In genomic region chr6:115792691-115793215, GRCm38 (mm10) we compare ENCODE assay signal across 10 mouse cellular contexts. TPM values are rescaled to one million over a fixed set of nuclear protein-coding genes. Genes with fewer than 3 reads are reported as not detected.
DNase-seq lines count a peak whose midpoint lies in the region; ATAC-seq lines count a peak whose summit lies in the region.
"Had no signal": no experiment of that assay in that cellular context is flagged by ENCODE, and none has a peak within 500 bp of the region (broad histone marks: within the 10 kb centered on the region; RNA-seq: fewer than 3 reads in every experiment).

No protein-coding gene starts in this region.

- ATAC-seq in embryonic facial prominence, embryonic 13.5 days (ENCODE audit: insufficient number of reproducible peaks, insufficient read depth, low FRiP score, low TSS enrichment, low read depth): peak; percentile 17; the same call in 1 of the 2 replicates
- no peak for ATAC-seq in kidney, embryonic 14.5 days (ENCODE audit: low FRiP score, low TSS enrichment)

- H3K27me3 ChIP-seq in embryonic facial prominence, embryonic 13.5 days: no peaks in the 10 kb centered on the region
- H3K27me3 ChIP-seq in embryonic facial prominence, embryonic 10.5 days (replicated peaks; ENCODE audit: low read depth, poor library complexity, severe bottlenecking): no peaks in the 10 kb centered on the region
- no peaks in the 10 kb centered on the region for H3K27me3 ChIP-seq in kidney, embryonic 14.5 days (ENCODE audit: control insufficient read depth, insufficient read depth, low read length)
- H3K27me3 ChIP-seq: forebrain, embryonic 12.5 days had no signal

- no peak overlapping the region for H3K4me2 ChIP-seq in embryonic facial prominence, embryonic 13.5 days
- no peak overlapping the region for H3K4me2 ChIP-seq in kidney, embryonic 14.5 days (replicated peaks; ENCODE audit: low read depth, low read length)
- H3K4me2 ChIP-seq: forebrain, embryonic 12.5 days had no signal

- no peak overlapping the region for H3K27ac ChIP-seq in embryonic facial prominence, embryonic 13.5 days
- no peak overlapping the region for H3K27ac ChIP-seq in embryonic facial prominence, embryonic 10.5 days (replicated peaks)
- no peak overlapping the region for H3K27ac ChIP-seq in kidney, embryonic 14.5 days (ENCODE audit: low read depth, low read length)
- H3K27ac ChIP-seq: forebrain, embryonic 12.5 days had no signal

- H3K36me3 ChIP-seq in embryonic facial prominence, embryonic 13.5 days: peaks cover 100% of the 10 kb centered on the region
- H3K36me3 ChIP-seq in embryonic facial prominence, embryonic 10.5 days (replicated peaks): peaks cover 100% of the 10 kb centered on the region
- peaks cover 97% of the 10 kb centered on the region for H3K36me3 ChIP-seq in kidney, embryonic 14.5 days (ENCODE audit: control insufficient read depth, insufficient read depth, low read length)

- H3K9ac ChIP-seq in embryonic facial prominence, embryonic 13.5 days: 0 out of 2 replicates have a peak overlapping the region, but pooled peaks have one; percentile 6
- H3K9ac ChIP-seq in kidney, embryonic 14.5 days (ENCODE audit: low read depth, low read length): no peak overlapping the region; the same call in 1 of the 2 replicates
- H3K9ac ChIP-seq: forebrain, embryonic 12.5 days had no signal

- no peak for DNase-seq in embryonic facial prominence, embryonic 10.5 days (ENCODE audit: low spot score)
- DNase-seq in kidney, adult 18-20 months: peak; percentile 72
- DNase-seq in R1 (ENCODE audit: low read depth, low spot score): peak; percentile 31
- DNase-seq in kidney, postnatal 14 days: peak; percentile 59
- no peak for DNase-seq in lung, postnatal 25 days (ENCODE audit: low spot score)
- DNase-seq in left cerebral cortex, adult 18-20 months (ENCODE audit: low spot score in 2 of 2): no peak

- WGBS in embryonic facial prominence, embryonic 13.5 days: 87% methylated on average over 21 of the region's 21 CpGs
- 92% methylated on average over 21 of the region's 21 CpGs for WGBS in embryonic facial prominence, embryonic 10.5 days
- 92% methylated on average over 21 of the region's 21 CpGs for WGBS in kidney, embryonic 14.5 days

- H3K9me3 ChIP-seq in embryonic facial prominence, embryonic 13.5 days: no peaks in the 10 kb centered on the region
- no peaks in the 10 kb centered on the region for H3K9me3 ChIP-seq in embryonic facial prominence, embryonic 10.5 days
- no peaks in the 10 kb centered on the region for H3K9me3 ChIP-seq in kidney, embryonic 14.5 days (ENCODE audit: control insufficient read depth, low read length)
- H3K9me3 ChIP-seq: forebrain, embryonic 12.5 days had no signal

- no peak overlapping the region for H3K4me3 ChIP-seq in embryonic facial prominence, embryonic 13.5 days
- H3K4me3 ChIP-seq in embryonic facial prominence, embryonic 10.5 days: no peak overlapping the region
- no peak overlapping the region for H3K4me3 ChIP-seq in kidney, embryonic 14.5 days (ENCODE audit: low read length)
- H3K4me3 ChIP-seq: forebrain, embryonic 12.5 days had no signal

- H3K4me1 ChIP-seq in embryonic facial prominence, embryonic 13.5 days: 0 out of 2 replicates have a peak, but pooled peaks cover 8% of the 10 kb centered on the region
- H3K4me1 ChIP-seq in embryonic facial prominence, embryonic 10.5 days: no peaks in the 10 kb centered on the region
- no peaks in the 10 kb centered on the region for H3K4me1 ChIP-seq in kidney, embryonic 14.5 days (ENCODE audit: control insufficient read depth, insufficient read depth, low read length)
- H3K4me1 ChIP-seq: forebrain, embryonic 12.5 days had no signal

RNA-seq across cellular contexts. Expression of gene Rpl32, which starts 15.8 kb away (rescaled TPM):
- 2,295 and 2,526 TPM in 2 replicates for polyA plus RNA-seq in embryonic facial prominence, embryonic 13.5 days (2015; fragmentation: Nextera tagmentation; extraction: Ambion mirVana)
- polyA plus RNA-seq in embryonic facial prominence, embryonic 10.5 days (2016; fragmentation: Nextera tagmentation; extraction: Ambion mirVana): 1,826 and 1,867 TPM in 2 replicates
- polyA plus RNA-seq in kidney, embryonic 14.5 days (2014; fragmentation: Nextera tagmentation; extraction: Ambion mirVana): 2,535 and 3,306 TPM in 2 replicates
- 100 to 1,000 TPM; 512 to 513 TPM for total RNA-seq in left cerebral cortex, adult 18-20 months (2021)

RNA-seq across cellular contexts. Expression of gene Cand2, which starts 18.4 kb away (rescaled TPM):
- 42.2 and 45.8 TPM in 2 replicates for polyA plus RNA-seq in embryonic facial prominence, embryonic 13.5 days (2015; fragmentation: Nextera tagmentation; extraction: Ambion mirVana)
- 68.9 and 71.8 TPM in 2 replicates for polyA plus RNA-seq in embryonic facial prominence, embryonic 10.5 days (2016; fragmentation: Nextera tagmentation; extraction: Ambion mirVana)
- polyA plus RNA-seq in kidney, embryonic 14.5 days (2014; fragmentation: Nextera tagmentation; extraction: Ambion mirVana): 24.0 and 36.1 TPM in 2 replicates
- total RNA-seq in left cerebral cortex, adult 18-20 months (2021): 1 to 10 TPM; 2.0 to 2.4 TPM

RNA-seq across cellular contexts. Expression of gene Tmem40, which starts 30.5 kb away (rescaled TPM):
- polyA plus RNA-seq in embryonic facial prominence, embryonic 13.5 days (2015; fragmentation: Nextera tagmentation; extraction: Ambion mirVana): 3.7 and 4.2 TPM in 2 replicates
- polyA plus RNA-seq in embryonic facial prominence, embryonic 10.5 days (2016; fragmentation: Nextera tagmentation; extraction: Ambion mirVana): 1.1 and 1.6 TPM in 2 replicates
- 1.4 and 1.8 TPM in 2 replicates for polyA plus RNA-seq in kidney, embryonic 14.5 days (2014; fragmentation: Nextera tagmentation; extraction: Ambion mirVana)
- 1 to 10 TPM in 1 of 2 experiments, under 1 TPM in 1; 0.56 to 4.8 TPM for total RNA-seq in left cerebral cortex, adult 18-20 months (2021)
- polyA plus RNA-seq: C2C12 had no signal

RNA-seq across cellular contexts. Expression of gene Efcab12, which starts 45.5 kb away (rescaled TPM):
- polyA plus RNA-seq in embryonic facial prominence, embryonic 13.5 days (2015; fragmentation: Nextera tagmentation; extraction: Ambion mirVana): 0.62 and 0.81 TPM in 2 replicates
- 1.1 and 1.2 TPM in 2 replicates for polyA plus RNA-seq in embryonic facial prominence, embryonic 10.5 days (2016; fragmentation: Nextera tagmentation; extraction: Ambion mirVana)
- polyA plus RNA-seq in kidney, embryonic 14.5 days (2014; fragmentation: Nextera tagmentation; extraction: Ambion mirVana): 1.3 and 2.1 TPM in 2 replicates
- total RNA-seq in left cerebral cortex, adult 18-20 months (2021): 1 to 10 TPM; 4.9 to 5.5 TPM
- polyA plus RNA-seq: C2C12 had no signal

Comparison
In these comparisons a context has a peak if more than half of its experiments do, and no peak if none do; other contexts are left out.
1. DNase-seq: peak in kidney, adult 18-20 months (single experiment), R1 (single experiment) and kidney, postnatal 14 days (single experiment); none in embryonic facial prominence, embryonic 10.5 days (single experiment), lung, postnatal 25 days (single experiment) and left cerebral cortex, adult 18-20 months (0 of 2).